ENCODE assay signal across 14 mouse cellular contexts in the genomic region with DNA sequence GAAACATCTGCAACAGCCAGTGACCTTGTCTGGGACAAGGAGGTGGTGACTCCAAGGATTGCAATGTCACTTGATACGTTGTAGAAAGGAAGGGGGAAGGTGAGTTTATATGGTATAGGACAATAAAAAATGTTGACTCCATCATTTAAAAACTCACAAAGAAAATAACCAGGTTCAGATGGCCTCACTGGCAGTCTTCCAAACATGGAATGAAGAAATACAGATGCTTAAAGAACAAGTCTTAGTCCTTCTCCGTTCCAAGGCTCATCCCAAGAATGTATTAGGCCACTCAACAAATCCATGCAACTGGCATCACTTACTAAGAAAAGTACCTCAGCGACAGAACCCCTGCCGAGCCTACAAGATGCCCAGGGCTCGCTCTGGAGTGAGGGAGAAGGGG. TPM values are rescaled to one million over a fixed set of nuclear protein-coding genes. Genes with fewer than 3 reads are reported as not detected.
DNase-seq lines count a peak whose midpoint lies in the region; ATAC-seq and TF ChIP-seq lines count a peak whose summit lies in the region.
"Had no signal": no experiment of that assay in that cellular context is flagged by ENCODE, and none has a peak within 500 bp of the region (broad histone marks: within the 10 kb centered on the region; RNA-seq: fewer than 3 reads in every experiment).

No protein-coding gene starts in this region.

- H3K27ac ChIP-seq in heart, embryonic 16.5 days (ENCODE audit: low read length) = peak overlapping the region; percentile 47
- no peak overlapping the region for H3K27ac ChIP-seq in limb, embryonic 14.5 days (replicated peaks; ENCODE audit: low read depth, low read length)
- H3K27ac ChIP-seq: neural tube, embryonic 13.5 days had no signal

- no peak for DNase-seq in heart, adult 8-10 months (ENCODE audit: low spot score)
- DNase-seq in 3T3-L1 (ENCODE audit: low read depth, low spot score) = peak; percentile 81
- DNase-seq in NIH3T3 (ENCODE audit: low read depth) = peak; percentile 90
- peak; percentile 65 for DNase-seq in limb, embryonic 14.5 days (ENCODE audit: low spot score)
- no peak for DNase-seq in layer of hippocampus, adult 8-10 months (ENCODE audit: low spot score in 2 of 2)
- DNase-seq in layer of hippocampus, postnatal 14 days (ENCODE audit: low spot score in 2 of 2) = no peak
- DNase-seq: cerebellum, adult 9-10 months; kidney, postnatal 14 days; left cerebral cortex, postnatal 4 days; lung, adult 18-20 months; spleen, adult 18-20 months had no signal

- H3K9me3 ChIP-seq in heart, embryonic 16.5 days (replicated peaks; ENCODE audit: control insufficient read depth, low read length) = no peaks in the 10 kb centered on the region
- no peaks in the 10 kb centered on the region for H3K9me3 ChIP-seq in limb, embryonic 14.5 days (ENCODE audit: control insufficient read depth, low read length)
- H3K9me3 ChIP-seq: neural tube, embryonic 13.5 days had no signal

- H3K4me1 ChIP-seq in heart, embryonic 16.5 days (ENCODE audit: control insufficient read depth, insufficient read depth, low read length) = peaks cover 12% of the 10 kb centered on the region
- H3K4me1 ChIP-seq in limb, embryonic 14.5 days (ENCODE audit: control insufficient read depth, insufficient read depth, low read length) = peaks cover 16% of the 10 kb centered on the region

- ATAC-seq in heart, embryonic 16.5 days (replicated peaks; ENCODE audit: extremely low read depth, insufficient read depth, low FRiP score) = 0 out of 2 replicates have a peak, but pooled peaks have one; percentile 11
- ATAC-seq in limb, embryonic 14.5 days (ENCODE audit: low FRiP score, low read depth) = 0 out of 2 replicates have a peak, but pooled peaks have one; percentile 23
- ATAC-seq: hindbrain, embryonic 16.5 days had no signal

- no peaks in the 10 kb centered on the region; the same call in 1 of the 2 replicates for H3K27me3 ChIP-seq in heart, embryonic 16.5 days (ENCODE audit: control insufficient read depth, insufficient read depth, low read length)
- H3K27me3 ChIP-seq in limb, embryonic 14.5 days (ENCODE audit: control insufficient read depth, insufficient read depth, low read length) = no peaks in the 10 kb centered on the region
- H3K27me3 ChIP-seq: neural tube, embryonic 13.5 days had no signal

- no peaks in the 10 kb centered on the region for H3K36me3 ChIP-seq in heart, embryonic 16.5 days (ENCODE audit: control insufficient read depth, insufficient read depth)
- H3K36me3 ChIP-seq in limb, embryonic 14.5 days (ENCODE audit: control insufficient read depth, insufficient read depth, low read length) = no peaks in the 10 kb centered on the region
- H3K36me3 ChIP-seq: neural tube, embryonic 13.5 days had no signal

- no peak overlapping the region for H3K4me2 ChIP-seq in heart, embryonic 16.5 days (ENCODE audit: low read depth, low read length)
- H3K4me2 ChIP-seq in limb, embryonic 14.5 days (replicated peaks; ENCODE audit: low read depth, low read length, severe bottlenecking) = no peak overlapping the region
- H3K4me2 ChIP-seq: neural tube, embryonic 13.5 days had no signal

- 35% methylated on average over 5 of the region's 5 CpGs for WGBS in heart, embryonic 16.5 days
- 39% methylated on average over 5 of the region's 5 CpGs for WGBS in limb, embryonic 14.5 days

- H3K9ac ChIP-seq in heart, embryonic 16.5 days (ENCODE audit: low read length) = no peak overlapping the region
- H3K9ac ChIP-seq in limb, embryonic 14.5 days (ENCODE audit: low read depth, low read length, severe bottlenecking) = no peak overlapping the region
- H3K9ac ChIP-seq: neural tube, embryonic 13.5 days had no signal

- no peak for TF ChIP-seq POLR2A in limb, embryonic 14.5 days (IDR thresholded peaks at IDR 0.05; ENCODE audit: borderline replicate concordance, extremely low read depth, insufficient read depth, insufficient read length)

- no peak overlapping the region for H3K4me3 ChIP-seq in heart, embryonic 16.5 days (ENCODE audit: low read length)
- H3K4me3 ChIP-seq in limb, embryonic 14.5 days (replicated peaks; ENCODE audit: low read length) = no peak overlapping the region
- H3K4me3 ChIP-seq: neural tube, embryonic 13.5 days had no signal

RNA-seq across cellular contexts. Expression of gene Tbc1d14, which starts 38.6 kb away (rescaled TPM):
- polyA plus RNA-seq in heart, embryonic 16.5 days (2015; fragmentation: Nextera tagmentation; extraction: Ambion mirVana) = 18.0 and 18.2 TPM in 2 replicates
- total RNA-seq in heart, adult 8-10 months (2022) = 10 to 100 TPM; 12.8 to 16.3 (median 13.8) TPM
- polyA plus RNA-seq in limb, embryonic 14.5 days (2012; rRNA removed) = 46.6 and 54.6 TPM in 2 replicates
- 37.9 and 46.3 TPM in 2 replicates for polyA plus RNA-seq in limb, embryonic 14.5 days (2014; fragmentation: Nextera tagmentation; extraction: Ambion mirVana)
- total RNA-seq in layer of hippocampus, adult 8-10 months (2022) = 10 to 100 TPM; 74.3 to 92.7 (median 82.9) TPM
- 100 to 1,000 TPM in 1 of 2 experiments, 10 to 100 TPM in 1; 90.4 to 103 TPM for total RNA-seq in layer of hippocampus, postnatal 14 days (2021)

Comparison
In these comparisons a context has a peak if more than half of its experiments do, and no peak if none do; other contexts are left out.
1. DNase-seq: peak in 3T3-L1 (single experiment), NIH3T3 (single experiment) and limb, embryonic 14.5 days (single experiment); none in heart, adult 8-10 months (single experiment), layer of hippocampus, adult 8-10 months (0 of 2) and layer of hippocampus, postnatal 14 days (0 of 2).
2. RNA of gene Tbc1d14, which starts 38.6 kb away (total RNA-seq): 90.4 to 103 TPM in layer of hippocampus, postnatal 14 days and 74.3 to 92.7 TPM in layer of hippocampus, adult 8-10 months; 12.8 to 16.3 TPM in heart, adult 8-10 months; every median in the first group is over 4 times any median in the second.